Mouse (Mus musculus) left cerebral cortex, postnatal 25 days (tissue): Measurements from ENCODE around the gene Mars. TPM values are rescaled to one million over a fixed set of nuclear protein-coding genes. Genes with fewer than 3 reads are reported as not detected.
A peak's percentile ranks its signal among the peaks of the same experiment; 100 is the strongest.

Experiments
- DNase-seq, 2 experiments: peaks; one replicate each; pipeline ENCODE4 v3.0.0; 2022; ENCODE audit warnings: low spot score in 2 of 2, mixed read lengths in 1 of 2
- intact Hi-C: fragments of 180-260 bp; cut with DNase I; formaldehyde crosslinking; loops from one replicate; pipeline ENCODE4 v1.15.1; 2025
- total RNA-seq, 2 experiments: library from RNA; stranded (reverse); gene quantifications; 2 replicates each; pipeline ENCODE4 v1.2.3; 2021

Mars gene
- total RNA-seq, 2 experiments from 2014 or later = 56.0 to 57.1 TPM

- DNase-seq = peak; percentile 99 to 100
- intact Hi-C loops = loop anchor here (2.0 kb wide), 1 partner anchor 20 kb away; the partner anchor contains the start of gene Mars
These were observed 21.2 kb downstream of the Mars start for GRCm38 (mm10) chr10:127290307-127290929.

DNA sequence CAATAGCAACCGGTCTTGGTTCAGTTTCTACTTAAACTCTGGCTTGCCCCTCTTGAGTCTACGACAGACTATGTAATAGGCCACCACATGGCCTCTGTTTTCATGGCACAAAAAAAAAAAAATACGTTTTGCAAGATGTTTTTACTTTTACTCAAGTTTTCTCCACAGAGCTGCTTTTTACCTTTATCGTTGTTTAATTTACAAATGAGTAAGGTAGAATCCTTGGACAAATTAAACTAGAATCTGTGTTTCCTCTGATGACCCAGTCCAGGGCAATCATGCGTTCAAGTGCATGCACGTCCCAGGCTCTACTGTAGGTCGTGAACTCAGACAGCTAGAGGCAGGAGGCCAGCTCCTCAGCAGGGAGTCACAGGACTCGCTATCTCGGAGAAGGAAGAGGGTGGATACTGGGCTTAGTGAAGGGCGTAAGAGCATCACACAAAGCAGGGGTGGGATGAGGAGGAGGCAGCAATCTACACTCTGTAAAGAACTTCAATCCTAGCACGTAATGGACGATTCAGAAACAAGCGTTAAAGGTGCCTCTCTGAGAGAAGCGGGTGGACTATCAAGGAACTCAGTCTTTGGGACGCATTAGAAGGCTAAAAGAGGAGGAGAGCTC lies 21.9 kb downstream of the Mars start:
- intact Hi-C loops = loop anchor here (2.0 kb wide), 1 partner anchor 21 kb away; the partner anchor contains the start of gene Mars
- DNase-seq = peak; percentile 31 to 47

DNA sequence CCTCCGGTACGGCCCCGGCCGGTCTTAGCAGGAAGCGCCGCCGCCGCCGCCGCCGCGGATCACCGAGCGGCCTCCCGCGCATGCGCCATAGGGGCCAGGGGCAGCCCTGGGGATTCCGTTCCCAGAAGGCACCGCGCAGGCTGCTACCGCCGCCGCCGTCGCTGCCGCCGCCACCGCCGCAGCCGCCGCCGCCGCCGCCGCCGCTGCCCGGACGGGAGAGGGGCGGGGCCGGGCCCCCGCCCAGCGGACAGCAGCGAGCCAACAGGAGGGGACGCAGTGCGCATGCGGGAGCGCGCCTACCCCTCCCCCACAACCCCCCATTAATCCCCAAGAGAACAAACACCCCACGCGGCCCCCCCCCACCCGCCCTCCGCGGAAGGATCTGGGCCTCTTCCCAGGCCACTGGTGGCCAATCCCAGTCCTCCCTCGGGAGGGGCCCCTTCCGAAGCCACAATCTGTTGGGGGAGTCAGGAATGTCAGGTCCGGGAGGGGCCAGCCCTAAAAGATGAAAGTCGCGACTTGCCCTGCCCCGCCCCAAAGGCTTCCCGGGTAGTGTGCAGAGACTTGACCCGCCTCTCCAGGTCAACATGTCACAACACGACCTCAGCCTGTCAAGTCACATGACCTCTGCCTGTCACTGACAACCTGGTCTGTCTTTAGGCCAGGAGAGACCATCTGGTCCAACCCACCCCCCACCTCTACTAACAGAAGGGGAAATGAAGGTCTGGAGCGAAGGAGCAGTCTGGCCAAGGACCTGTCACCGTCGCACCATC lies 22.6 kb downstream of the Mars start, which contains the start of gene Mbd6:
TSS of gene Mbd6 (minus strand) at position 219 of the 773 bp plus-strand sequence.
- intact Hi-C loops = loop anchor here (1.0 kb wide), 1 partner anchor 23 kb away; the partner anchor contains the start of gene Dctn2

GRCm38 (mm10) chr10:127288328-127288799 lies 23.2 kb downstream of the Mars start:
- intact Hi-C loops = loop anchor here (1.0 kb wide), 1 partner anchor 22 kb away; the partner anchor contains the start of gene Dctn2
- DNase-seq = peak; percentile 40 to 49

More for the DNA sequence above, 22.6 kb downstream of the Mars start, which contains the start of gene Mbd6:
- peak; percentile 83 to 85 for DNase-seq

GRCm38 (mm10) chr10:127287936-127288293 lies 23.7 kb downstream of the Mars start:
- intact Hi-C loops = loop anchor here (1.0 kb wide), 1 partner anchor 22 kb away; the partner anchor contains the start of gene Dctn2
- no peak for DNase-seq

GRCm38 (mm10) chr10:127287271-127287935 lies 24.2 kb downstream of the Mars start:
- no peak for DNase-seq
- intact Hi-C loops = no loop called here

DNA sequence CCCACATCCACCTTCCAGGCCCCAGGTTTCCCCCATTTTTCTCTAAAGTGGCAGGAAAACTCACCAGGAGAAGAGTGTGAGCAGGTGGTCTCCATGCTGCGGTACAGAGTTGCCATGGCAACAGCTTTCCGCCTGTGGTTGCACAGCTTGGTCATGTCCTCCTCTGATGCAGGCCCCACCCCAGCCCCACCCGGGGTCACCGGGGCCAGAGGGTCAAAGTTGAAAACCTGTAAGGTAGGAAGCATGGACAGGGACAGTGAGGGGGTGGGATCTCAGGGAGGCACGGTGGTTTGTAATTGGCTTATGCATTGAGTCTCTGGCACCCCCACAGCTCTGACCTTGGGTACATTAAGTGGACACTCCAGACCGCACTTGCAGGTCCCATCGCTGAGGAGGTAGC lies 24.9 kb downstream of the Mars start:
- no peak for DNase-seq
- intact Hi-C loops = no loop called here

GRCm38 (mm10) chr10:127286194-127286593 lies 25.4 kb downstream of the Mars start:
- no peak for DNase-seq
- intact Hi-C loops = no loop called here

DNA sequence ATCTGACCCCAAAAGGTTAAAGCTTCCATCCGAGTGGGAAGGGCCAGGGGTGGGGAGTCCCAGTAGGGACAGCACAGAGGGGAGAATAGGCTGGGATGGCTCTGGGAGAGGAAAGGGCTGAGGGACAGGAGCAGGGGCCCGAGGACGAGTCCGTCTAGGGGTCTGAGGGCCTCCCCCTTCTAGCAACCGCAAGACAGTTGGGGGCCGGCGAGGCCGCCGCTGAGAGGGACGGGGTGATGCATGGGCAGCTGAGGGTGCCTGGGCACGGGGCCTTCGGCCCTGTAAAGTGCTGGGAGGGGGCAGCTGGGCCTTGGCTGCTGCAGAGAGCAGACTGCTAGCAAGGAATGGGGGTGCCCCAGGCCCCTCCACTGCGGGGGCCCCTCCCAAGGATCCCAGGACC lies 25.9 kb downstream of the Mars start:
- no peak for DNase-seq
- intact Hi-C loops = no loop called here

DNA sequence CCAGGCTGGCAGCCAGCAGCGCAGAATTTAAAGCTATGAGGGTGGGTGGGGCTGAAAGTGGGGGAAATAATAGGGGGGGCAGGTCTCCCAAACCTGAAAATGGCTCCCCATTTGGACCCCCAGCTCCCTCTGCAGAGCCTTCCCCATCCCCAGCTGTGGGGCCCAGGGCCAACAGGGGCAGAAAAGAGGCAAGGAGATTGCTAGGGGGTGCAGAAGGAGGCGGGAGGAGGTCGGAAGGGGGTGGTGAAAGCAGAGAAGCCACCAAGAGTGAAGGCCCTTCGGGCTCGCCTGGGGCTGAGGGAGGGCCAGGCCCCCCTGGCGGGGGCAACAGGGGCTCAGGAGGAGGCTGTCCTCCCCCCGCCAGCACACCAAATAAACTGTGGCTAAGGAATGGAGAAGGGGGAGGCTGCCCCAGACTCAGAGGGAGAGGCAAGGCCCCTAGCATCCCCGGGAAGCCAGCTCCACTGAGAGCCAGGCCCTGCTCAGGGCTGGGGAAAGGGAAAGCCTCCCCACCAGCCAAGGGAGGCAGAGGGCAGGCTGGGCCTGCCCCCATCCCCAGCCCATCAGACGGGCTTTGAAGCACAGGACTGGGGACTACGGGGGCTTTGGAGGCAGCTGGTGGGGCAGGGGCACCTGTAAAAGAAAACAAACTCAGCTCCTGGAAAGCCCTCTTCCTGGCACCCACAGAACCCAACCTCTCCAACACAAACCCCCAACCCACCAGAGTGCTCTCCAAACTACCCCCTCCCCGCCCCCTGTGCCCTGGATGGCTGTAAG lies 26.7 kb downstream of the Mars start:
- no peak for DNase-seq
- intact Hi-C loops = no loop called here

DNA sequence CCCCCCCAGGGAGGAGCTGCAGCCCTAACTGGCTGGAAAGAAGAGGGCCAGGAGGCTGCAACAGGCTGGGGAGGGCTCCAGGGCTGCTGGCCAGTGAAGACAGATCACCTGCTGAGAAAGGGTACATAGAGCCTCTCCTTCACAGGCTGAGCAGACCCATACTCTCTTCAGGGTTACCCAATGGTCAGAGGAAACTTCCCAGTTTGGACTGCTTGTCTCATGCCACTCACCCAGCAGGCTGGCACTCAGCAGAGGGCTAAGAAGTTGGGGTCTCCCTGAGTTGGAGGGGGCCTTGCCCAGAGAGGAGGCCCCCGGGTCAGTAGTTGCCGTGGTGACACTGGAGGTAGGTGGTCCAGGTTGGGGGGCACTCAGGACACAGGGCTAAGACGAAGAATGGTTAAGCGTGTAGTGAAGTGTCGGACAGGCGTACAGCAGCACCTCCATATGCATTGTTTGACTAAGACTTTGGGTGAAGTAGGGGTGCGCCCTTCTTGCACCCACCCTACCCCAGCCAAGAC lies 27.4 kb downstream of the Mars start:
- intact Hi-C loops = no loop called here

GRCm38 (mm10) chr10:127282620-127283215 lies 28.9 kb downstream of the Mars start:
- intact Hi-C loops = no loop called here
- no peak for DNase-seq

More for the DNA sequence above, 27.4 kb downstream of the Mars start:
- no peak for DNase-seq

DNA sequence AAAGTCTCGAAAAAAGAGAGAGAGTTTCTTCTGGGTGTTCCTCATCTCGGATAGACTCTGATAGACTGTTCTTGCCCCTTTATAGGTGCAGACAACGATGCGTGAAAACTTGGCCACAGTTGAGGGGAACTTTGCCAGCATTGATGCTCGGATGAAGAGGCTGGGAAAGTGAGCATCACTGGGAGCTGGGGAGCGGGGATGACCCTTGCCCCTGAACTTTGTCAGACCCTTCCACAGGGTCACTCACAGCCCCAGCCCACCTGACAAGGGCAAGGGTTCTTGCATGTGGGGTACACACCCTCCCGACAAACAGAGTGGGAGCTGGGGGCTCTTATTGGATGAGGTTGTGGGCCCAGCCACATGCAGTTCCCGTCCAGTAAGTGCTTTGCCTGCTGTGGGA lies 30.3 kb downstream of the Mars start:
- DNase-seq = no peak
- intact Hi-C loops = no loop called here

GRCm38 (mm10) chr10:127279730-127280129 lies 31.9 kb downstream of the Mars start:
- intact Hi-C loops = no loop called here
- no peak for DNase-seq

DNA sequence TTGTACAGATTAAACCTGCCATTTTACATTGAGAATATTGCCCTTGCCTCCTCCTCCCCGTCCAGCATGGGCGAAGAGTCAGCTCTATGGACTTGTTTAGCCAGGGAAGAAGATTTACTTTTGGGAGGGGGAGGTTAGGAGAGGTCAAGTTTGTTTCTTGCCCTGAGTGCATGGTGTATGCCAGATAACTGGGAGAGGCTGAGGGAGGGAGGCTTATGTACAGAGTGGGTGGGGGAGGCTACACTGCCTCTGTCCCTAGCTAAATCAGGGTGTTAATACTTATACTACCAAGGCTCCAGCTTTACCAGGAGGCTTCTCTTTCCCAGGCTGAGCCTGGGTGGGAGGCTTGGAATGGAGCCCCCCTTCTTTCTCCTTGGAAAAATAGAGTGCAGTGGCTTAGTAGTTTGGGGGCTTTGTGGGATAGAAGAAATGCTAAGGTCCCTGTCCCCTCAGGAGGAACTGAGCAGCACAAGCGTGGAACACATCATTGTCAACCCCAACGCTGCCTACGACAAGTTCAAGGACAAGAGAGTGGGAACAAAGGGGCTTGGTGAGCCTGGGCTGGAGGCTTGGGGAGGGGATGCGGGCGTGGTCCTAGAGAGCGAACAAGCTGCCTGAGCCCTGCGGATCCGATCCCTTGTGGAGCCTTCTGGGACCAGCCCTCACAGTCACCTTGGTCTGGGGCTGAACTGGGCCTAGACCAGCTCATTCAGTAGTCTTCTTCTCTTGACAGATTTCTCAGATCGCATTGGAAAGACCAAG lies 37.1 kb downstream of the Mars start:
- no peak for DNase-seq
- intact Hi-C loops = no loop called here

DNA sequence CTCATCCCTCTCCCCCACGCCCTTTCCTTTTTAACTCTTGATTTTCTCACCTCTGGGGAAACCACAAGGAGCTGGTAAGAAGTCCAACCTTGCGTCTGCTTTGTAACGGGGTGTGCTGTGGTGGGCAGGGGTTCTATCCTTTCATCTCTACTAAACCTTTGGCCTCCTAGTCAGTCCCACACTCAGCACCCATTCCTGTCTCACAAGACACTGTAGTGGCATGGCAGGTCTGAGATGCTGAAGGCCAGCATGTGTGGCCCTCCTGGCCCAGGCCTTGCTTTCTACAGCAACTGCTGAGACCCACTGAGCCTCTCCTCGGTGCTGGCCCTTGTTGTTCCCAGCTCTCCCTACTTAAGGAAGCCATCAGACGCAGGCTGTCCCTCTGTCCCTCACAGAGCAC lies 39.2 kb downstream of the Mars start:
- no peak for DNase-seq
- intact Hi-C loops = no loop called here

GRCm38 (mm10) chr10:127269884-127270283 lies 41.7 kb downstream of the Mars start:
- intact Hi-C loops = no loop called here
- DNase-seq = no peak

GRCm38 (mm10) chr10:127269036-127269435 lies 42.5 kb downstream of the Mars start:
- DNase-seq = no peak
- intact Hi-C loops = no loop called here
